ENCODE assay signal across 8 mouse cellular contexts in genomic region chr4:53263776-53264175, GRCm38 (mm10).
A peak's percentile ranks its signal among the peaks of the same experiment; 100 is the strongest.
DNase-seq lines count a peak whose midpoint lies in the region; ATAC-seq and TF ChIP-seq lines count a peak whose summit lies in the region.

No protein-coding gene starts in this region.

- peak; percentile 50 for TF ChIP-seq CTCF in heart, postnatal 0 days (IDR thresholded peaks at IDR 0.05; ENCODE audit: low read depth)
- peak; percentile 37 for TF ChIP-seq CTCF in liver, postnatal 0 days (IDR thresholded peaks at IDR 0.05; ENCODE audit: low read depth)

- peaks cover 19% of the 10 kb centered on the region for H3K4me1 ChIP-seq in midbrain, embryonic 13.5 days (replicated peaks)
- H3K4me1 ChIP-seq in midbrain, embryonic 11.5 days (ENCODE audit: control insufficient read depth, insufficient read depth, low read length), result no peaks in the 10 kb centered on the region
- H3K4me1 ChIP-seq in forebrain, embryonic 16.5 days (replicated peaks; ENCODE audit: control insufficient read depth, insufficient read depth, low read length), result peaks cover 15% of the 10 kb centered on the region
- H3K4me1 ChIP-seq in heart, postnatal 0 days (ENCODE audit: control insufficient read depth, insufficient read depth), result peaks cover 18% of the 10 kb centered on the region
- H3K4me1 ChIP-seq in liver, postnatal 0 days (ENCODE audit: insufficient read depth), result peaks cover 15% of the 10 kb centered on the region

- TF ChIP-seq EP300 in heart, postnatal 0 days (IDR thresholded peaks at IDR 0.05; ENCODE audit: low read depth), result peak; percentile 82
- TF ChIP-seq EP300 in liver, postnatal 0 days (IDR thresholded peaks at IDR 0.05; ENCODE audit: low read depth), result no peak

- peak; percentile 93 for ATAC-seq in midbrain, embryonic 13.5 days
- no peak; the same call in 1 of the 2 replicates for ATAC-seq in midbrain, embryonic 11.5 days (ENCODE audit: low FRiP score)
- peak; percentile 94 for ATAC-seq in forebrain, embryonic 16.5 days
- ATAC-seq in heart, postnatal 0 days (ENCODE audit: insufficient read depth, low read depth), result peak; percentile 96
- ATAC-seq in liver, postnatal 0 days, result peak; percentile 78

- peak overlapping the region; percentile 3; the same call in 1 of the 2 replicates for H3K27ac ChIP-seq in midbrain, embryonic 13.5 days
- H3K27ac ChIP-seq in midbrain, embryonic 11.5 days (ENCODE audit: low read depth, low read length), result no peak overlapping the region
- no peak overlapping the region for H3K27ac ChIP-seq in forebrain, embryonic 16.5 days (ENCODE audit: low read length)
- H3K27ac ChIP-seq in heart, postnatal 0 days (ENCODE audit: low read depth), result peak overlapping the region; percentile 58
- no peak overlapping the region for H3K27ac ChIP-seq in liver, postnatal 0 days (ENCODE audit: low read depth)

- H3K4me2 ChIP-seq in midbrain, embryonic 13.5 days (replicated peaks), result no peak overlapping the region
- H3K4me2 ChIP-seq in midbrain, embryonic 11.5 days, result no peak overlapping the region
- no peak overlapping the region for H3K4me2 ChIP-seq in forebrain, embryonic 16.5 days (ENCODE audit: low read length)
- peak overlapping the region; percentile 22; the same call in 1 of the 2 replicates for H3K4me2 ChIP-seq in heart, postnatal 0 days (ENCODE audit: low read depth, low read length)
- H3K4me2 ChIP-seq in liver, postnatal 0 days (ENCODE audit: low read depth, low read length), result no peak overlapping the region

- DNase-seq in midbrain, embryonic 11.5 days (ENCODE audit: low spot score, missing footprints), result no peak
- DNase-seq in heart, postnatal 0 days (ENCODE audit: low spot score), result peak; percentile 89
- DNase-seq in kidney, postnatal 14 days, result peak; percentile 95
- peak; percentile 72 for DNase-seq in liver, postnatal 0 days
- peak; percentile 33 for DNase-seq in retina, embryonic 14.5 days (ENCODE audit: low spot score)
- no peak for DNase-seq in natural killer cell, adult 2 months (ENCODE audit: low spot score in 2 of 2)

- no peaks in the 10 kb centered on the region for H3K36me3 ChIP-seq in midbrain, embryonic 13.5 days
- no peaks in the 10 kb centered on the region for H3K36me3 ChIP-seq in midbrain, embryonic 11.5 days (ENCODE audit: control insufficient read depth, insufficient read depth, low read length)
- no peaks in the 10 kb centered on the region for H3K36me3 ChIP-seq in forebrain, embryonic 16.5 days (ENCODE audit: control insufficient read depth, insufficient read depth)
- H3K36me3 ChIP-seq in heart, postnatal 0 days (replicated peaks; ENCODE audit: control insufficient read depth, insufficient read depth, low read length), result no peaks in the 10 kb centered on the region
- no peaks in the 10 kb centered on the region for H3K36me3 ChIP-seq in liver, postnatal 0 days (replicated peaks; ENCODE audit: insufficient read depth, low read length)

- 59% methylated on average over 13 of the region's 13 CpGs for WGBS in midbrain, embryonic 13.5 days
- WGBS in midbrain, embryonic 11.5 days, result 69% methylated on average over 13 of the region's 13 CpGs
- 41% methylated on average over 13 of the region's 13 CpGs for WGBS in forebrain, embryonic 16.5 days
- WGBS in heart, postnatal 0 days, result 11% methylated on average over 13 of the region's 13 CpGs
- WGBS in liver, postnatal 0 days (ENCODE audit: insufficient replicate concordance), result 61% methylated on average over 13 of the region's 13 CpGs

- H3K4me3 ChIP-seq in midbrain, embryonic 13.5 days (replicated peaks), result no peak overlapping the region
- H3K4me3 ChIP-seq in midbrain, embryonic 11.5 days (ENCODE audit: low read depth, low read length), result no peak overlapping the region
- no peak overlapping the region for H3K4me3 ChIP-seq in forebrain, embryonic 16.5 days (replicated peaks; ENCODE audit: low read length)
- H3K4me3 ChIP-seq in heart, postnatal 0 days (ENCODE audit: low read depth, low read length), result no peak overlapping the region
- H3K4me3 ChIP-seq in liver, postnatal 0 days (ENCODE audit: low read depth, low read length), result no peak overlapping the region

- no peak overlapping the region for H3K9ac ChIP-seq in midbrain, embryonic 13.5 days (replicated peaks)
- H3K9ac ChIP-seq in midbrain, embryonic 11.5 days (ENCODE audit: low read length), result no peak overlapping the region
- no peak overlapping the region for H3K9ac ChIP-seq in forebrain, embryonic 16.5 days (replicated peaks; ENCODE audit: low read depth, low read length)
- no peak overlapping the region for H3K9ac ChIP-seq in heart, postnatal 0 days (replicated peaks; ENCODE audit: low read depth, low read length)
- no peak overlapping the region for H3K9ac ChIP-seq in liver, postnatal 0 days (replicated peaks)

- H3K9me3 ChIP-seq in midbrain, embryonic 13.5 days, result no peaks in the 10 kb centered on the region
- H3K9me3 ChIP-seq in midbrain, embryonic 11.5 days (ENCODE audit: control insufficient read depth, low read length), result no peaks in the 10 kb centered on the region
- no peaks in the 10 kb centered on the region for H3K9me3 ChIP-seq in forebrain, embryonic 16.5 days (ENCODE audit: control insufficient read depth, low read length)
- no peaks in the 10 kb centered on the region for H3K9me3 ChIP-seq in heart, postnatal 0 days (replicated peaks; ENCODE audit: control insufficient read depth, low read length)
- H3K9me3 ChIP-seq in liver, postnatal 0 days (ENCODE audit: low read length), result no peaks in the 10 kb centered on the region

- no peaks in the 10 kb centered on the region for H3K27me3 ChIP-seq in midbrain, embryonic 13.5 days
- H3K27me3 ChIP-seq in midbrain, embryonic 11.5 days (ENCODE audit: control insufficient read depth, insufficient read depth, low read length), result no peaks in the 10 kb centered on the region
- no peaks in the 10 kb centered on the region for H3K27me3 ChIP-seq in forebrain, embryonic 16.5 days (replicated peaks; ENCODE audit: control insufficient read depth, insufficient read depth, low read length)
- no peaks in the 10 kb centered on the region for H3K27me3 ChIP-seq in heart, postnatal 0 days (ENCODE audit: control insufficient read depth, insufficient read depth, low read length)
- H3K27me3 ChIP-seq in liver, postnatal 0 days (ENCODE audit: insufficient read depth, low read length), result no peaks in the 10 kb centered on the region

Comparison
In these comparisons a context has a peak if more than half of its experiments do, and no peak if none do; other contexts are left out.
1. H3K27ac ChIP-seq: peak in midbrain, embryonic 13.5 days (single experiment) and heart, postnatal 0 days (single experiment); none in midbrain, embryonic 11.5 days (single experiment), forebrain, embryonic 16.5 days (single experiment) and liver, postnatal 0 days (single experiment).
2. DNase-seq: peak in heart, postnatal 0 days (single experiment), kidney, postnatal 14 days (single experiment), liver, postnatal 0 days (single experiment) and retina, embryonic 14.5 days (single experiment); none in midbrain, embryonic 11.5 days (single experiment) and natural killer cell, adult 2 months (0 of 2).